Mouse (Mus musculus): ENCODE results near the gene Gm20388. TPM values are rescaled to one million over a fixed set of nuclear protein-coding genes. Genes with fewer than 3 reads are reported as not detected.

Gene Gm20388
- total RNA-seq, 2 experiments from 2014 or later: 2.4 to 2.6 TPM

- no peak for TF ChIP-seq CTCF (IDR thresholded peaks at IDR 0.05)
- Histone ChIP-seq H3K4me3 (no peak overlapping the region), H3K27ac (no peak overlapping the region)
- intact Hi-C loops (cut with DNase I): no loop called here
- no peak for DNase-seq (ENCODE audit: extremely low spot score in 1 of 2, low spot score in 2 of 2)
Observed at GRCm38 (mm10) chr8:122103241-122103640, 2192.6 kb downstream of the Gm20388 start.

GRCm38 (mm10) chr8:122104658-122105057, 2194.0 kb downstream of the Gm20388 start:
- intact Hi-C loops (cut with DNase I): no loop called here
- no peak for DNase-seq (ENCODE audit: extremely low spot score in 1 of 2, low spot score in 2 of 2)
- no peak overlapping the region for H3K4me3 ChIP-seq
- no peak for TF ChIP-seq CTCF (IDR thresholded peaks at IDR 0.05)
- no peak overlapping the region for H3K27ac ChIP-seq

- intact Hi-C loops (cut with DNase I): no loop called here
- TF ChIP-seq CTCF (IDR thresholded peaks at IDR 0.05): no peak
- H3K27ac ChIP-seq: no peak overlapping the region
- DNase-seq (ENCODE audit: extremely low spot score in 1 of 2, low spot score in 2 of 2): no peak
- H3K4me3 ChIP-seq: no peak overlapping the region
Observed at GRCm38 (mm10) chr8:122106270-122106669, 2195.6 kb downstream of the Gm20388 start.

- no peak for TF ChIP-seq CTCF (IDR thresholded peaks at IDR 0.05)
- intact Hi-C loops (cut with DNase I): no loop called here
- Histone ChIP-seq H3K27ac (no peak overlapping the region), H3K4me3 (no peak overlapping the region)
- DNase-seq (ENCODE audit: extremely low spot score in 1 of 2, low spot score in 2 of 2): no peak
Observed at GRCm38 (mm10) chr8:122110240-122110866, 2199.7 kb downstream of the Gm20388 start.

- intact Hi-C loops (cut with DNase I): no loop called here
- TF ChIP-seq CTCF (IDR thresholded peaks at IDR 0.05): no peak
- Histone ChIP-seq H3K27ac (no peak overlapping the region), H3K4me3 (no peak overlapping the region)
- no peak for DNase-seq (ENCODE audit: extremely low spot score in 1 of 2, low spot score in 2 of 2)
Observed at GRCm38 (mm10) chr8:122110867-122111253, 2200.2 kb downstream of the Gm20388 start.

- H3K4me3 ChIP-seq: no peak overlapping the region
- no peak for DNase-seq (ENCODE audit: extremely low spot score in 1 of 2, low spot score in 2 of 2)
- intact Hi-C loops (cut with DNase I): no loop called here
- no peak overlapping the region for H3K27ac ChIP-seq
- no peak for TF ChIP-seq CTCF (IDR thresholded peaks at IDR 0.05)
Observed at GRCm38 (mm10) chr8:122111745-122112144, 2201.1 kb downstream of the Gm20388 start.

- no peak for TF ChIP-seq CTCF (IDR thresholded peaks at IDR 0.05)
- no peak overlapping the region for H3K4me3 ChIP-seq
- no peak for DNase-seq (ENCODE audit: extremely low spot score in 1 of 2, low spot score in 2 of 2)
- intact Hi-C loops (cut with DNase I): no loop called here
- H3K27ac ChIP-seq: no peak overlapping the region
Observed at GRCm38 (mm10) chr8:122112264-122112965, 2201.8 kb downstream of the Gm20388 start.

GRCm38 (mm10) chr8:122114890-122115289, 2204.2 kb downstream of the Gm20388 start:
- DNase-seq (ENCODE audit: extremely low spot score in 1 of 2, low spot score in 2 of 2): no peak
- intact Hi-C loops (cut with DNase I): no loop called here
- no peak for TF ChIP-seq CTCF (IDR thresholded peaks at IDR 0.05)
- Histone ChIP-seq H3K27ac (no peak overlapping the region), H3K4me3 (no peak overlapping the region)

GRCm38 (mm10) chr8:122116716-122117357, 2206.2 kb downstream of the Gm20388 start:
- no peak for TF ChIP-seq CTCF (IDR thresholded peaks at IDR 0.05)
- no peak overlapping the region for H3K27ac ChIP-seq
- H3K4me3 ChIP-seq: no peak overlapping the region
- intact Hi-C loops (cut with DNase I): no loop called here
- DNase-seq (ENCODE audit: extremely low spot score in 1 of 2, low spot score in 2 of 2): no peak

- intact Hi-C loops (cut with DNase I): no loop called here
- no peak for TF ChIP-seq CTCF (IDR thresholded peaks at IDR 0.05)
Observed at GRCm38 (mm10) chr8:122118097-122118496, 2207.5 kb downstream of the Gm20388 start.

GRCm38 (mm10) chr8:122118536-122118935, 2207.9 kb downstream of the Gm20388 start:
- no peak for DNase-seq (ENCODE audit: extremely low spot score in 1 of 2, low spot score in 2 of 2)
- intact Hi-C loops (cut with DNase I): no loop called here
- H3K4me3 ChIP-seq: no peak overlapping the region
- H3K27ac ChIP-seq: no peak overlapping the region
- TF ChIP-seq CTCF (IDR thresholded peaks at IDR 0.05): no peak

More at GRCm38 (mm10) chr8:122118097-122118496, 2207.5 kb downstream of the Gm20388 start:
- H3K4me3 ChIP-seq: no peak overlapping the region
- DNase-seq (ENCODE audit: extremely low spot score in 1 of 2, low spot score in 2 of 2): no peak
- no peak overlapping the region for H3K27ac ChIP-seq

GRCm38 (mm10) chr8:122124326-122124725, 2213.7 kb downstream of the Gm20388 start:
- DNase-seq (ENCODE audit: extremely low spot score in 1 of 2, low spot score in 2 of 2): no peak
- intact Hi-C loops (cut with DNase I): no loop called here
- no peak overlapping the region for H3K4me3 ChIP-seq
- TF ChIP-seq CTCF (IDR thresholded peaks at IDR 0.05): peak; percentile 25
- no peak overlapping the region for H3K27ac ChIP-seq
